Mouse (Mus musculus) neural tube, embryonic 11.5 days (tissue): ENCODE measurements around the gene Homer2. TPM values are rescaled to one million over a fixed set of nuclear protein-coding genes. Genes with fewer than 3 reads are reported as not detected.

ENCODE experiments used
- ATAC-seq: fragments of 200-750 bp; cut with Nextera tagmentation; 2 replicates; pipeline ENCODE4 v1.8.0; 2017; ENCODE audit warnings: moderate number of reproducible peaks, mild to moderate bottlenecking, moderate TSS enrichment, moderate library complexity; ENCODE audit not compliant: insufficient read depth, low FRiP score, low TSS enrichment
- DNase-seq: peaks from one replicate; pipeline ENCODE4 v3.0.0-alpha.2; 2015; ENCODE audit warnings: low spot score
- H3K27ac ChIP-seq: fragments of 300-500 bp; sonication (generic); 2 replicates; pipeline ENCODE4 v1.5.1; 2014; ENCODE audit warnings: low read depth, mild to moderate bottlenecking, low read length
- H3K27me3 ChIP-seq: fragments of 300-500 bp; sonication (generic); 2 replicates; pipeline ENCODE4 v1.6.1; 2014; ENCODE audit warnings: mild to moderate bottlenecking, low read length, mixed read lengths; ENCODE audit not compliant: control insufficient read depth, insufficient read depth
- H3K36me3 ChIP-seq: fragments of 300-500 bp; sonication (generic); 2 replicates; pipeline ENCODE4 v1.6.1; 2014; ENCODE audit warnings: mild to moderate bottlenecking, low read length, moderate library complexity, mixed read lengths; ENCODE audit not compliant: control insufficient read depth, insufficient read depth
- H3K4me1 ChIP-seq: fragments of 300-500 bp; sonication (generic); 2 replicates; pipeline ENCODE4 v1.6.1; 2014; ENCODE audit warnings: low read length, mixed read lengths; ENCODE audit not compliant: control insufficient read depth, insufficient read depth
- H3K4me2 ChIP-seq: fragments of 300-500 bp; sonication (generic); 2 replicates; pipeline ENCODE4 v1.6.1; 2014; ENCODE audit warnings: low read depth, mild to moderate bottlenecking, moderate library complexity
- H3K4me3 ChIP-seq: fragments of 300-500 bp; sonication (generic); 2 replicates; pipeline ENCODE4 v1.5.1; 2014; ENCODE audit warnings: low read depth, low read length
- H3K9ac ChIP-seq: fragments of 300-500 bp; sonication (generic); 2 replicates; pipeline ENCODE4 v1.6.1; 2014; ENCODE audit warnings: mild to moderate bottlenecking, low read length
- H3K9me3 ChIP-seq: fragments of 300-500 bp; sonication (generic); 2 replicates; pipeline ENCODE4 v1.6.1; 2016; ENCODE audit warnings: low read length; ENCODE audit not compliant: control insufficient read depth
- WGBS: fragments of 180-500 bp; shearing (Covaris S2); extraction: QIAGEN DNeasy Blood & Tissue Kit; methylation state at CpG from one replicate; pipeline ENCODE4 v1.1.7; 2014; 5-methylcytosine and 5-hydroxymethylcytosine counted together
- polyA plus RNA-seq: library from polyadenylated mRNA; unstranded; fragments of >200 nt; fragmentation: Nextera tagmentation; extraction: Ambion mirVana; gene quantifications from 2 replicates; pipeline ENCODE4 v1.2.1, GENCODE M21; 2014

Homer2 gene
- polyA plus RNA-seq, 1 experiment from 2014 or later, result 18.4 TPM

DNA sequence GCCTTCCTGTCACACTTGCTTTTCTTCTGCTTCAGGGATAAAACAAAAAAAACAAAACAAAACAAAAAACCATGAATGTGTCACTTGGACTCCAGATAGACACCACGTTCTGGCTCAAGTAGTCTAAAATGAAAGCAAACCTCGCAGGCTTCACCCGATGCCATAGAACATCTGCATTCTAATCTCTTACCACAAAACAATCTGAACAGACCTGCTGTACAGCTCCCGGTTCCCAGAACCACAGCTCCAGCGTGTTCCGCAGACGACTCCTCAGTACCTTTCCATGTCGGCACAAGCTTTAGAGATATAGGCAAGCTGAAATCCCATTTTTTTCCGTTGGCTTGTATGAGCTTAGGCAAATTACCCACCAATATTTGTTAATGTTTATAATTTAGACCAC lies 22.5 kb upstream of the Homer2 start:
- ATAC-seq (no peak), DNase-seq (no peak)
- Histone ChIP-seq H3K27me3 (no peaks in the 10 kb centered on the region), H3K4me2 (no peak overlapping the region), H3K9ac (no peak overlapping the region), H3K36me3 (no peaks in the 10 kb centered on the region), H3K4me3 (no peak overlapping the region), H3K27ac (no peak overlapping the region), H3K4me1 (no peaks in the 10 kb centered on the region), H3K9me3 (no peaks in the 10 kb centered on the region)
- WGBS, result 89% methylated on average over 9 of the region's 9 CpGs

DNA sequence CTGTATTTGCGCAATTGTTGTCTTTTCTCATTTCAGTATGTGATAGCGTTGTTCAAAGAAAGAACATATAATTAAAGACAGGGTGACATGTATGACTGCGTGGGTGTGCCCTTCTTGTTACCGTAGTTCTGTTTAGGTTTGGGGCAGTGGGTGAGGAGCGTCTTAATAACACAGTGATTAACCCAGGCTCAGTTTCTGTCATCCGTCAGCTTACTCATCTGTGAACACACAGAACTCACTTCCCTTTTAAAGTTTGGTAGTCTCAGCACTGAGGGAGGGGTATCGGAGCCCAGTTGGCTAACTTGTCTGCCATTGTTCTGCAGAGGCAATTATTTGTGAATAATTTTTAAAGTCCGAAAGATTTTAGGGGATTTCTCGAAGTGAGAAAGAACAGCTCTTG lies 20.4 kb upstream of the Homer2 start:
- no peak overlapping the region for H3K4me2 ChIP-seq
- ATAC-seq, result no peak
- no peak for DNase-seq
- H3K27me3 ChIP-seq, result no peaks in the 10 kb centered on the region
- H3K27ac ChIP-seq, result no peak overlapping the region
- 89% methylated on average over 9 of the region's 9 CpGs for WGBS
- no peak overlapping the region for H3K9ac ChIP-seq
- H3K4me1 ChIP-seq, result no peaks in the 10 kb centered on the region
- H3K36me3 ChIP-seq, result no peaks in the 10 kb centered on the region
- no peak overlapping the region for H3K4me3 ChIP-seq
- H3K9me3 ChIP-seq, result no peaks in the 10 kb centered on the region

DNA sequence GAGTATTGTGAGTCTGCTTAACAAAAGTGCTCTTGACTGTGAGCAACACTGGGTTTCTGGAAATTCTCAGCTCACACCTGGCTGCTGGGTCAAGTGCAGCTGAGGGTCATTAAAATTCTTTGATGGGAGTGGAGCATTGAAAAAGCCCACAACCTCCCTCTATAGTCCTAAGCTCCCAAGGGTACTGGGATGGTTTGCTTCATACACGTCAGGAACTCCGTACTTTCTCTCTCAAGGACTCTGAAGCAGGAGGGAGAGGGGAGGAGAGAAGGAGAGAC lies 19.3 kb upstream of the Homer2 start:
- Histone ChIP-seq H3K9me3 (no peaks in the 10 kb centered on the region), H3K27ac (no peak overlapping the region), H3K9ac (no peak overlapping the region), H3K36me3 (no peaks in the 10 kb centered on the region), H3K4me3 (no peak overlapping the region), H3K4me2 (no peak overlapping the region), H3K27me3 (no peaks in the 10 kb centered on the region), H3K4me1 (no peaks in the 10 kb centered on the region)
- ATAC-seq (no peak), DNase-seq (no peak)
- 58% methylated on average over 2 of the region's 2 CpGs for WGBS

DNA sequence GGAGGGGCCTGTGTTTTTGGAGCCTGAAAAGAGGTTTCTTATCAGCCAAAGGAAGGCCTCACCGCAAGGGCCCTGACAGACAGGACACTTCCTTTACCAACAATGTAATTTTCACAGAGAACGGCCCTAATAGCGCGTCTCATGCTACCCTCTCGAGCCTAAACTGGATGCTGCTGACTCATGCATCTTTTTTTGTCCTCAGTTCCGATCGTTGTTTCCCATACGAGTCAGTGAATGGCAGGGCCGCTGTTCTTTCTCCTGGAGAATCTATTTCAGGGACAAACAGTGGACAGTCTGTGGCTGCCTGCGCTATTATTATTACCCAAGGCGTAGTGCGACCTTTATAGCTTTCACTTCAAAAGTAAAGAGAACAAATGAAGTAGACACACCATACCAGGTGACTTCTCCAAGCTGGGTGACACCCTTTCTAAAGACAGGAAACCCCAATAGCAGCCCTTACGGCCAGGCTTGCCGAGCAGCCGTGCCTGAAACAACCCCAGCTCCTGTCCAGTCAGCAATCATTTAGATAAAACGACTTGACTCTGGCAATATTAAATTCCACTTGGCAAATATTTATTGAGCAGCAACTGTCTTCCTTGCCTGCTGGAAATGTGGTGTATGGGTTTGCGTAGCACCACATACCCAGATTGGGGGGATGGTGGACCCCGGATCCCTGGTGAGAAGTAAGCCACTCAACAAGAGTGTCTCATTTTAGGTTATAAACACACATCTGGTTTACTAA lies 18.8 kb upstream of the Homer2 start:
- Histone ChIP-seq H3K9ac (no peak overlapping the region), H3K27me3 (no peaks in the 10 kb centered on the region), H3K27ac (no peak overlapping the region), H3K36me3 (no peaks in the 10 kb centered on the region), H3K4me1 (no peaks in the 10 kb centered on the region), H3K9me3 (no peaks in the 10 kb centered on the region), H3K4me3 (no peak overlapping the region), H3K4me2 (no peak overlapping the region)
- ATAC-seq (no peak), DNase-seq (no peak)
- 78% methylated on average over 18 of the region's 18 CpGs for WGBS

DNA sequence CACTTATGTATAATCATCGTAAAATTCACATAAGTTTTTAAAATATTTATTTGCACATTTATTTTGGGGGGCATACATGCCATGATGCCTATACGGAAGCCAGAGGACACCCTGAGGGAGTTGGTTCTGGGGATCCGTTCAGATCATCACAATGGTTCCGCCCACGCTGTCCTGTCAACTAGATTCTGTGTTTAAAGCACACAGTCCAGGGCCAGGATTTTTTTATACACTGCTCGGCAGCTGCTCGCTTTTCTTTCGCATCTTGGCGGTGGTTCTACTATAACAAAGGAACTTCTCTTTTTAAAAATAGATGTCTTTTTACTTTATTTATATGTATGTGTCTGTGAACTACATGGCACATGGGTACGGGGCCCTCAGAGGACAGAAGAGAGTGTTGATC lies 16.5 kb upstream of the Homer2 start:
- no peak overlapping the region for H3K4me3 ChIP-seq

DNA sequence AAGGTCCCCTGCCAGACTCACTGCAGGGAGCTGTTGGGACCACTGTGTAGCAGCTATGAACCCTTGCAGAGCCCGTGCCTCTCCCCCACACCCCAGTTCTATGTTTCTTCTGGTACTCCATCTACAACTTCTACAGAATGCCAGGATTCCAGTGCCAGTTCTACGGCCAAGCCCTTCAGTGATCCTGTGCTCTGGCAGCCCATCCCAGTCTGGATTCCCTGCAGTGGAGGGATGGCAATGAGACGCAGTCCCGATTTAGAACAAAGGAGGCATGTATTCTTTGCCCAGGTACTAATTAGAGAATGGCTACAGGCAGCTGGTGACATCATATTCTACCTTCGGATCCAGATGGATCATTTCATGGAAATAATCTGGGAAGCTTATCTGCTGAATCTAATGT lies 13.9 kb upstream of the Homer2 start:
- DNase-seq (no peak), ATAC-seq (no peak)
- no peak overlapping the region for H3K4me2 ChIP-seq
- no peak overlapping the region for H3K9ac ChIP-seq
- H3K27ac ChIP-seq, result no peak overlapping the region
- H3K27me3 ChIP-seq, result no peaks in the 10 kb centered on the region
- no peaks in the 10 kb centered on the region for H3K4me1 ChIP-seq
- no peak overlapping the region for H3K4me3 ChIP-seq
- H3K9me3 ChIP-seq, result no peaks in the 10 kb centered on the region
- H3K36me3 ChIP-seq, result no peaks in the 10 kb centered on the region
- WGBS, result 75% methylated on average over 5 of the region's 5 CpGs

More for the DNA sequence above, 16.5 kb upstream of the Homer2 start:
- H3K27me3 ChIP-seq, result no peaks in the 10 kb centered on the region
- no peaks in the 10 kb centered on the region for H3K4me1 ChIP-seq
- no peaks in the 10 kb centered on the region for H3K36me3 ChIP-seq
- no peak overlapping the region for H3K4me2 ChIP-seq
- no peak overlapping the region for H3K9ac ChIP-seq
- no peak overlapping the region for H3K27ac ChIP-seq
- ATAC-seq (no peak), DNase-seq (no peak)
- H3K9me3 ChIP-seq, result no peaks in the 10 kb centered on the region
- WGBS, result 96% methylated on average over 10 of the region's 10 CpGs

DNA sequence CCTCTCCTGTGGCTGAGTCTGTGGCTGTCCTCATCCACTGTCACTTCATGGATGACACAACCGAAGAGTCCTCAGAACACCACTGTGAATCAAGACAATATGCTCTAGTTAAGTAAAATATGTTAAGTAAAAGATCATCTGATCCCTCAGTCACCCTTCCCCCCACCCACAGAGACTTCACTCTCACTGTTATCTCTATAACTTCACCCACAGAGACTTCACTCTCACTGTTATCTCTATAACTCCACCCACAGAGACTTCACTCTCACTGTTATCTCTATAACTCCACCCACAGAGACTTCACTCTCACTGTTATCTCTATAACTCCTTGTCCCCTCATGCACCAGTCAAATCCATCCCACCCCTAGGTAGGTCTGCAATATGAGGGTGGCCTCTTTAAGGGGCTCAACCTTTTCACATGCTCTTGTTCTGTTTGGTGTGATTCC lies 11.9 kb upstream of the Homer2 start:
- no peak for ATAC-seq
- Histone ChIP-seq H3K27ac (no peak overlapping the region), H3K4me2 (no peak overlapping the region), H3K4me3 (no peak overlapping the region), H3K4me1 (no peaks in the 10 kb centered on the region), H3K27me3 (no peaks in the 10 kb centered on the region), H3K9ac (no peak overlapping the region), H3K9me3 (no peaks in the 10 kb centered on the region), H3K36me3 (no peaks in the 10 kb centered on the region)
- DNase-seq, result no peak
- 96% methylated on average over 1 of the region's 1 CpGs for WGBS

DNA sequence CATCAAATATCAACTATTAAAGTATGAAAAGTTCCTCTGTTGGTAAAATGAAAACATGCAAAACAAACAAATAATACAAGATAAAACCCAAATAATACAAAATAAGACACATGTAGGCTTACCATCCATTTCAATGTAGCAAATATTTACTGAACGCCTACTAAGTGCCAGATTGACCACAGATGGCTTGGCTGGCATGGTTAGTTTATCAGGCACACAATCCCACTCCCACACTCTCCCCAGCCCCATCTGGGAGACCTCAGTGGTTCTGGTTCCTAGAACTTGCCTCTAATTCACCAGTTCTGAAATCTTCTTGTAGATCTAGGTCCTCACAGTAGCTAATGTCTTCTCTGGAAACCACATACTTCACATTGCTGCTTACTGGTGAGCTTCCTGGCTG lies 11.3 kb upstream of the Homer2 start:
- Histone ChIP-seq H3K4me1 (no peaks in the 10 kb centered on the region), H3K27ac (no peak overlapping the region), H3K27me3 (no peaks in the 10 kb centered on the region), H3K4me3 (no peak overlapping the region), H3K4me2 (no peak overlapping the region), H3K9ac (no peak overlapping the region), H3K36me3 (no peaks in the 10 kb centered on the region), H3K9me3 (no peaks in the 10 kb centered on the region)
- ATAC-seq (no peak), DNase-seq (no peak)
- WGBS, result 76% methylated on average over 1 of the region's 1 CpGs

DNA sequence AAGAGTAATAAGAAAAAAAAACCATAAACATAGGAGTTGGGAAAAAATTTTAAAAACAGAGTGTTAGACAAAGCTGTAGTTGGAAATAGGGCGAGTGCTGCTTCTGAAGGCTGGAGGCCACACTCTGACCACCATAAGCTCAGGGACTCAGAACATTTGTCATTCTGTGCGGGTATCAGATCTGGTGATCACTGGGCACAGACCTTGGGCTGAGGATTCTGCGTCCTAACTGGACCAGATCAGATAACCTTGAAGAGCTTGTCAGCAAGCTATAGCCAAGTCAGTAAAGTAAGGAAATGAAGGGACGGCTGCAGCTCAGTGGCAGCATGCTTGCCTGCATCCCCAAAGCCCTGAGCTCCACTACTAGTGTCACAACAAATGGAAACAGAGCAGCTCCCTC lies 2.8 kb upstream of the Homer2 start:
- Histone ChIP-seq H3K27ac (no peak overlapping the region), H3K4me3 (no peak overlapping the region), H3K4me1 (peaks cover 3% of the 10 kb centered on the region; the same call in 1 of the 2 replicates), H3K9me3 (no peaks in the 10 kb centered on the region), H3K36me3 (no peaks in the 10 kb centered on the region), H3K27me3 (peaks cover 3% of the 10 kb centered on the region), H3K4me2 (no peak overlapping the region), H3K9ac (no peak overlapping the region)
- 92% methylated on average over 4 of the region's 4 CpGs for WGBS
- ATAC-seq (no peak), DNase-seq (no peak)
